Mouse (Mus musculus): ENCODE results near the gene St8sia1. TPM values are rescaled to one million over a fixed set of nuclear protein-coding genes. Genes with fewer than 3 reads are reported as not detected.

St8sia1 gene
- polyA plus RNA-seq, 1 experiment from 2014 or later, result 7.6 TPM

DNA sequence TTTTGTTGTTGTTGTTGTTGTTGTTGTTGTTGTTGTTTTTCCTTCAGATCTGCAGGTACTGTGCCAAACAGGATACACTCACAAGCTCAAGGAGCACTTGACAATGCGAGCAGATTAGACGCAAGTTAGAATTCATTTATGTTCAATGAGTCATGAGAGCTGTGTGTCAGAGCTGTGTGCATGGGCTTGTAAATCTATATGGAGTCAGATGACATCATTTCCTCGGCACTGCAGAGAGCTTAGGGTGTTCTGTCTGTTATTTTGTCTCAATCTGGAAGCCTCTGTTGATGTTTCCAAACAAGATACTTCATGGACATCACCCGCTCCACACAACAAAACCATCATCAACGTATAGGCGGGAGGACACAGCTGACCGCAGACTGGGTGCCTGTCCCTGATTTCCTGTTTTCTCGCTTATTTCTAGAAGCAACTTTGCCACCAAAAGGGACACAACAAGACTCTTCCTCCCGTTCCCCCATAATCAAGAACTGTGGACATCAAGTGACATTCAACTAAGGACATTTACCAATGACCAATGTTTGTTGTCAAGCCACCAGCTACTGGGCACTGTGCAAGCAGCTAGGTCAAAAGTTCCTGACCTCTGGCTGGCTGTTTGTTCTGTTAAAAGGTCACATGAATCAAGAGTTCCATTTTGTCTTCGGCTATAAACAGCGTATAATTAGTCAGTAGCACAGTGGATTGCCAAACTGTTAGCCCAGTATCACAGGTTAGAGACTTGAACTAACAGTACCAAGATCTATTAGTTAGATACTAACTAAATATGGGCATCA, 78.7 kb downstream of the St8sia1 start:
- H3K9ac ChIP-seq, result no peak overlapping the region
- no peaks in the 10 kb centered on the region for H3K9me3 ChIP-seq
- ATAC-seq (ENCODE audit: low FRiP score), result no peak
- 88% methylated on average over 11 of the region's 11 CpGs for WGBS
- H3K27me3 ChIP-seq, result no peaks in the 10 kb centered on the region
- H3K4me1 ChIP-seq (replicated peaks), result no peaks in the 10 kb centered on the region
- no peak overlapping the region for H3K4me3 ChIP-seq
- H3K36me3 ChIP-seq, result peaks cover 7% of the 10 kb centered on the region
- H3K4me2 ChIP-seq, result no peak overlapping the region
- no peak overlapping the region for H3K27ac ChIP-seq

DNA sequence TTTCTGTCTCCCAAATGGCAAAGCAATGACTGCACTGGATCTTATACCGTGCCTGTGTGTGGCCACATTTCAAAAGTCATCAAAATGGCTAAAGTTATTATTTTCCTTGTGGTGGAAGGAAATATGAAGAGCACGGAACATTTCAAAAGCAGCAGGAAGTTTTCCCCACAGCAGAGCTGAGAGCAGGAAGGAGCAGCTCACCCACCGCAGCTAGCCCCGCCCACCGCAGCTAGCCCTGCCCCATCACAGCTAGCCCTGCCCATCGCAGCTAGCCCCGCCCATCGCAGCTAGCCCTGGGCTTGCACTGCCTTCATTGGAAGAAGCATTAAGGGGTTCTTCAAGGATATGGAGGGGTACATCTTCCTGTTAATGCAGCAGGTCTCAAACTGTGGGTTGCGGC, 80.1 kb downstream of the St8sia1 start:
- ATAC-seq (ENCODE audit: low FRiP score), result no peak
- Histone ChIP-seq H3K4me2 (no peak overlapping the region), H3K9ac (no peak overlapping the region), H3K9me3 (no peaks in the 10 kb centered on the region), H3K4me1 (replicated peaks) (peaks cover 5% of the 10 kb centered on the region), H3K27ac (no peak overlapping the region), H3K36me3 (peaks cover 7% of the 10 kb centered on the region), H3K4me3 (no peak overlapping the region), H3K27me3 (no peaks in the 10 kb centered on the region)
- WGBS, result 59% methylated on average over 9 of the region's 9 CpGs

DNA sequence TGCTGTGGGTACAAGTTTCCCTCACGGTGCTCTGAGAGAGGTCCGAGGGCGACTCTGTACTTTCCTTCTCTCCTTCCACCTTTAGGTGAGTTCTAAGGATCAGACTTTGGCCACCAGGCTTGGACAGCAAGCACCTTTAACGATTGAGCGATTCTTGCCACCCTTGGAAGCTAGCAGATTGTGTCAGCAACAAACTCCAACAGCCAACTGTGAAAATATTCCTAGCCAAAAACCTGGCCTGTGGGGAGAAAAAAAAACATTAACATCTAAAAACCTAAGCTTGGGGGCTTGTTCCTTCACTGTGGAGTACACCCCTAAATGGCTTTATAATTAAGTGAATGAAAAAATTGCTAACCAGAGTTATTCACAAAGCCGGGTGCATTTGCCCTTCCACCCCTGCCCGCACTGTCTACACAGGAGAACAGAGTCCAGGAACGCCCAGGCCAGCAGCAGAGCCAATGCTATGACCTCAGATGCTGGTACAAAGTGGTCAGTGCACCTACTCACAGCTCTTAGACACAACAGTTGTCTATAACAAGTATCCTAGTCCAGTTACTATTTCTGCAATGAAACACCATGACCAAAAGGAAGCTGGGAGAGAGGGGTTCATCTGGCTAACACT, 83.3 kb downstream of the St8sia1 start:
- Histone ChIP-seq H3K4me3 (no peak overlapping the region), H3K9me3 (no peaks in the 10 kb centered on the region), H3K4me2 (no peak overlapping the region), H3K27me3 (no peaks in the 10 kb centered on the region), H3K36me3 (peaks cover 7% of the 10 kb centered on the region), H3K4me1 (replicated peaks) (peaks cover 37% of the 10 kb centered on the region), H3K9ac (no peak overlapping the region), H3K27ac (no peak overlapping the region)
- ATAC-seq (ENCODE audit: low FRiP score), result no peak
- WGBS, result 94% methylated on average over 8 of the region's 8 CpGs

DNA sequence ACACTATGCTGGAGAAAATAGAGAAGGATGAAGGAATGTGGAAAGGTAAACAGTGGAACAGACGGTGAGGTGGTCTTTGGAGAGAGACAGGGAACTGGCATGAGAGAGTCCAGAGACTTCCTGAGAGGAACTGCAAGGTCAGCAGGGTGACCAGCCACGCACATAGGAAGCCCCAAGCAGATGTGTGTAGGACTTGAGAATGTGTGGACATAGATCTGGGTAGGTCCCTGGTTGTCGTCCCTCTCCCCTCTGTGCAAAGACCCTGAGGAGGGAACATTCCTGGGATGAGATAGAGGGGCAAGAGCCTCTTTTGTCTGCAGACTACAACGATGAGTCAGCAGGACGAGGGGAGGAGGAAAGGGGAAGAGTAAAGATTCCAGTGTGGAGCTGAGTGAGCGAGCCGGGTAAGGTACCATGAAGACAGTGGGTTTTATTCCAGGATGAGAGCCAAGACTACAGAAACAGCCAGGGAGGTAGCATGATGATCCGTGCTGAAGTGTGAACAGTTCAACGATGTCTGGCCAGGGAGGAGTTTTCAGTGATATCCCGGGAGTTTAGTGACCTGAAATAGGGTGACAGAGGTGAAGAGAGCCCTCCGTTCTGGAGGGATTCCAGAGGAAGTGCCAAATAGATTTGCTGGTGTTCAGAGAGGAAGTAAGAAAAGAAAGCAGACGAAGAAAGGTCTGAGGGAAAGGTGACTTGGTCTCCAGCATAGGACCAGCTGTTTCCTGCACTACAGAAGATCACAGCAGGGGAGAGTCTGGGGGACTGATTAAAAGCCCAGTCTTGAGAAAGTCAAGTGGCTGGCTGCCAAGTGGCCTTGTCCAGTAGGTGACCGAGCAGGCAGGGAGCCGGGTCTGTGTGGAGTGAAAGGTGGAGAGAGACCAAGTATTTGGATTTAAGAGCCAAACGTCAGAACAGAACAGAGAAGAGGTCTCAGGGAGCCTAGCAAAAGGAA, 85.2 kb downstream of the St8sia1 start:
- peaks cover 41% of the 10 kb centered on the region for H3K4me1 ChIP-seq (replicated peaks)
- no peak for ATAC-seq (ENCODE audit: low FRiP score)
- H3K9ac ChIP-seq, result no peak overlapping the region
- H3K9me3 ChIP-seq, result no peaks in the 10 kb centered on the region
- peak overlapping the region; percentile 48 for H3K27ac ChIP-seq
- H3K27me3 ChIP-seq, result no peaks in the 10 kb centered on the region
- no peaks in the 10 kb centered on the region for H3K36me3 ChIP-seq
- no peak overlapping the region for H3K4me2 ChIP-seq
- H3K4me3 ChIP-seq, result no peak overlapping the region
- WGBS, result 31% methylated on average over 15 of the region's 15 CpGs

DNA sequence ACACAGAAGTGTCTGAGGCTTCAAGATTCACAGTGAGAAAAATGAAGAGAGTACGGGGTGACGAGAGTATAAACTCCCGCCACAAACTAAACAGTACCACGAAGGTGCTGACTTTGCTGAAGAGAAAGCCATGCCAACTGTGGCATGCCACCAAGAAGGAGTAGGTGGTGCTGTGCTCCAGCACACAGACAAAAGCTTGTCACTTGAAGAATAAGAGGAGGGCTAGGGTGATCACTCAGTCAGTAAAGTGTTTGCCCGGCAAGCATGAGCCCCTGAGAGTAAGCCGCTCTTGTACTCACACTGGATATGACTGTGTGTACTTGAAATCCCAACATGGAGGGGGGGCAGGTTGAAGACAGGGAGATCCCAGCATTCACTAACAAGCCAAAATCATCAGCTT, 87.0 kb downstream of the St8sia1 start:
- no peak overlapping the region for H3K9ac ChIP-seq
- H3K4me1 ChIP-seq (replicated peaks), result peaks cover 41% of the 10 kb centered on the region
- peak overlapping the region; percentile 77 for H3K27ac ChIP-seq
- no peaks in the 10 kb centered on the region for H3K36me3 ChIP-seq
- peak overlapping the region; percentile 36; the same call in 1 of the 2 replicates for H3K4me2 ChIP-seq
- H3K27me3 ChIP-seq, result no peaks in the 10 kb centered on the region
- H3K9me3 ChIP-seq, result no peaks in the 10 kb centered on the region
- no peak overlapping the region for H3K4me3 ChIP-seq
- 25% methylated on average over 6 of the region's 6 CpGs for WGBS
- peak; percentile 44; the same call in 1 of the 2 replicates for ATAC-seq (ENCODE audit: low FRiP score)

DNA sequence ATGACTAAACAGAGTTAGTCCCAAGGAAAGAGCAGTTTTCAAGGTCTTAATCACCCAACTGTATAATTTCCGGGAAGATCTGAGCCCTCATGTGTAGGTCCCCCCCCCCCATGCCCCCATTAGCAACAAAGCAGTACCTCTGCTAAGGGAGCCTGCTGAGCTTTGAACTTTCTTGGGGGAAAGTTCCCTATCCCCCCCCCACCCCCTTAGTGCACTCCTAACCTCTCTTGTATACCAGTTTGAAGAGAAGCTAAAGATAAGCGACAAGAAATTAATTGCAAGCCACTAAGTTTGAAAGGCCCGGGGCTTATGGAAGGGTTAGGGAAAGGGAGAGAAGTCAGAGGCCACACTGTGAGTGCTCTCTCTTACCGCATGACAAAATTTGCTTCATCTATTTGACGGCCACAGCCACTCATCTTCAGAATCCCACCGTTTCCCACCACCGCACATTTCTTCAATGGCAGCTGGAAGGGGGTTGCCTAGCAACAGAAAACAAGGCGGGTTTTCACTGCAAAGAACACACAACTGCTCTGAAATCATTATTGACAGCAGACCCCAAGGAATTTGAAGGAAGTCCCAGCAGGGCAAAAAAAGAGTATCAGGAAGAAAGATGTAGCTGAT, 87.9 kb downstream of the St8sia1 start:
- Histone ChIP-seq H3K4me1 (replicated peaks) (peaks cover 41% of the 10 kb centered on the region), H3K36me3 (no peaks in the 10 kb centered on the region), H3K4me3 (no peak overlapping the region), H3K9me3 (no peaks in the 10 kb centered on the region), H3K27ac (peak overlapping the region; percentile 64), H3K4me2 (peak overlapping the region; percentile 36), H3K9ac (no peak overlapping the region), H3K27me3 (no peaks in the 10 kb centered on the region)
- WGBS, result 5% methylated on average over 8 of the region's 8 CpGs
- ATAC-seq (ENCODE audit: low FRiP score), result peak; percentile 69

DNA sequence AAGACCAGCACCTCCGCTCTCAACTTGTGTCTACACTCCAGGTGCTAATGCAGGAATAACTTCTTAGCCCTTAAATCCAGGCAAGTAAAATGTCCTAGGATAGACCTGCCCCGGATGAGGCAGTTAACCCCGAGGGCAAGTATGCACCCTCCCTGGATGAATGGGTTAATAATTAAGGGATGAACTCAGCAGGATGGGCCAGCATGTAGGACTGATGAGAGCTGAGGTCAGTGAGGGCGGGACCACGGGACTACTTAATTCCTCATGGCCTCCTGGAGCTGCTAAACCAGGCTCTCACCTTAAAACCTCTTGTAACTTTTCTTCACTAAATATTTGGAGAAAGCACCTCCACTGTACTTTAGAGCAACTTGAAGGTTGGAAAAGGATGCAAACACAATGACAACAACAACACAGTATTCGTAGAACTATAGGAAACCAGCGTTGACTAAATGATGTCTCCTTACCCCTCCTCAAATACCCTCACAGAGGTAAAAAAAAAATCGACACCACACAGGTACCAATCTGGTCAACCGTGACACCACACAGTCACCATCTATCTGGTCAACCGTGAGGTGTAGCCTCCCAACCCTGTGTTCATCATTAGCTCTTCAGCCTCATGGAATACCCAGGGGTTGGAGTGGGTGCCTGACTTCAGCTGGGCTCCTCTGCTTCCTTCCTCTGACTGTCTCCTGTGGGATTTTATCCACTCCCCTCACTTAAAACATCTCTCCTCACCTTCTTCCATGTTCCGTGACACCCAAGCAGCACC, 90.3 kb downstream of the St8sia1 start:
- no peak overlapping the region for H3K4me3 ChIP-seq
- peaks cover 39% of the 10 kb centered on the region for H3K4me1 ChIP-seq (replicated peaks)
- no peak overlapping the region for H3K4me2 ChIP-seq
- no peak overlapping the region for H3K9ac ChIP-seq
- WGBS, result 74% methylated on average over 11 of the region's 11 CpGs
- ATAC-seq (ENCODE audit: low FRiP score), result no peak
- no peaks in the 10 kb centered on the region for H3K36me3 ChIP-seq
- H3K27ac ChIP-seq, result no peak overlapping the region
- H3K9me3 ChIP-seq, result no peaks in the 10 kb centered on the region
- H3K27me3 ChIP-seq, result no peaks in the 10 kb centered on the region

DNA sequence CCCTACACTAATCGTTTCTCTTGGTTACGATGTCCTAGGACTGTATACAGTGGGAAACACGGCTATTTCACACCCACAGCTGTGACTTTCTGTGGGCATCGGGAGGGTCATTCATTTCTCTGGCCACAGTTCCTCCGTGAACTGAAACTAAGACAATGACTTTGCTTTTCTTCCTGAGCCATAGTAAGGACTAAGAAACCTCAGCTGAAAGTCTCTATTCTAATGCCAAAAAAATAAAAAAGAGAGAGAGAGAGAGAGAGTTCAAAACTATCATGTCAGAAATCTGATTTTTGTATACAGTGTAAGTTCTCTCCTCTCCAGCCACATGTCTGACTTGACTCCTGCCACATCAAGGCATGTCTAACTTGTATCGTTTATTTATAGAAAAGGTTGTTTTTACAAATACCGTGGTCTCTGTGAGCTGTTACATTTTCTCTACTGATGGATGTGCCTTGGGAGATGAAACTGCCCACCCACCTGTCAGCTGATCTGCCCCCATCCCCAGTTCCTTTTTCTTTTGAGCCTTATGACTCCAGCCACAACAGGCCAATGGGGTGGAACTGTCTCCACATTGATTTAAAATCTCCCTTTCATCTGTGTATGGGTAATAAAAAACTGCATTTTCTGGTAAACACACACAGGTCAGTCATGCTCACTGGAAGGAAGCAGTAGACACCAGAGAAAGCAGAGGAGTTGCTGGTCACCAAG, 94.4 kb downstream of the St8sia1 start:
- peaks cover 9% of the 10 kb centered on the region; the same call in 1 of the 2 replicates for H3K36me3 ChIP-seq
- peaks cover 25% of the 10 kb centered on the region for H3K4me1 ChIP-seq (replicated peaks)
- H3K9me3 ChIP-seq, result no peaks in the 10 kb centered on the region
- no peak overlapping the region for H3K27ac ChIP-seq
- no peak overlapping the region for H3K9ac ChIP-seq
- ATAC-seq (ENCODE audit: low FRiP score), result no peak
- H3K4me2 ChIP-seq, result no peak overlapping the region
- 72% methylated on average over 7 of the region's 7 CpGs for WGBS
- H3K4me3 ChIP-seq, result no peak overlapping the region
- no peaks in the 10 kb centered on the region for H3K27me3 ChIP-seq

DNA sequence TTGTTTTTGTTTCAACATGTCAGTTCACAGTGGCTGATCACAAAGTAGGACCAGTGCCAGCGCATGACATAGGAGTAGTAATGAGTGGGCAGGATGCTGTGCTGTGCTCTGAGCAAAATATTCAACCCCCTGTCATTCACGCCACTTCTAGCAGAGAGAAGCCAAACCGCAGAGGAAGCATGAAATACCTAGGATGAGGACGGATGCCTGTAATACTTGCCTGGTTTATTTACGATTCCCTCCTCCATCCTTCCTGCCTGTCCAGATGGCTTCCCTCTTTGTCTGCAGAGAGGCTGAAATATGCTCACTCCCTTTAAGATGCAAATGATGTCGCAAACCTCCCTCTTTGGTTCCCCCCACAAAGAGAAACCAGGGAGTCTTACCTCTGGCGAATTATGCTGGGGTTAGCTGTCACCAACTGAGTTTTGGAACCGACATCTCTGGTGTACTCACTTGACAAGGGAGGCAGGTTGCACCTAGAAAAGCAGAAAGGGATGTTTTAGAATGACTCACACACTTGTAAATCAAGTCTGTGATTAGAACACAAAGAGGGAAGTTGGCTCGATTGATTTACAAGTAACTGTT, 96.7 kb downstream of the St8sia1 start:
- WGBS, result 7% methylated on average over 9 of the region's 9 CpGs
- Histone ChIP-seq H3K36me3 (peaks cover 20% of the 10 kb centered on the region), H3K4me2 (peak overlapping the region; percentile 27; the same call in 1 of the 2 replicates), H3K9ac (peak overlapping the region; percentile 61), H3K27me3 (no peaks in the 10 kb centered on the region), H3K27ac (peak overlapping the region; percentile 90), H3K4me3 (no peak overlapping the region), H3K4me1 (replicated peaks) (peaks cover 25% of the 10 kb centered on the region), H3K9me3 (no peaks in the 10 kb centered on the region)
- peak; percentile 80 for ATAC-seq (ENCODE audit: low FRiP score)

DNA sequence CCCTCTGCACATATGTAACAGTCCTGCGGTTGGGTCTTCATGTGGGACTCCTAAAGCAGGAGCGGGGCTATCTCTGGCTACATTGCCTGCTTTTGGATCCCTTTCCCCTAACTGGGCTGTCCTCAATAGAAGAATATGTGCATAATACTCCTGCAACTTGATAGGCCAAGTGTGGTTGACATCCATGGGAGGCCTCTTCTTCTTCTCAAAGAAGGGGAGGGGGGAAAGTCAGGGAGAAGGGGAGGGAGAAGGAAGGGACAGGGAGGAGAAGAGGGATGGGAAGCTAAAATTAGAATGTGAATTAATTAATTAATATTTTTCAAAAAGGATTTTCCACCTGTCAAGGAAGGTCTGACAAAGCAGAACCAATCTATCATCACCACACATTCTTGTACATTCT, 97.2 kb downstream of the St8sia1 start:
- Histone ChIP-seq H3K9me3 (no peaks in the 10 kb centered on the region), H3K36me3 (peaks cover 25% of the 10 kb centered on the region), H3K27me3 (no peaks in the 10 kb centered on the region), H3K4me1 (replicated peaks) (peaks cover 25% of the 10 kb centered on the region), H3K27ac (peak overlapping the region; percentile 90), H3K4me3 (no peak overlapping the region), H3K9ac (no peak overlapping the region), H3K4me2 (no peak overlapping the region)
- WGBS, result 96% methylated on average over 2 of the region's 2 CpGs
- ATAC-seq (ENCODE audit: low FRiP score), result peak; percentile 46
